Mouse (Mus musculus) neural tube, embryonic 14.5 days (tissue): ENCODE measurements around the gene Abcc2. TPM values are rescaled to one million over a fixed set of nuclear protein-coding genes. Genes with fewer than 3 reads are reported as not detected.

Experiments used
- ATAC-seq: fragments of 200-750 bp; cut with Nextera tagmentation; 2 replicates; pipeline ENCODE4 v1.8.0; 2017; ENCODE audit warnings: low read depth, mild to moderate bottlenecking, moderate TSS enrichment, moderate library complexity
- H3K27ac ChIP-seq: fragments of 300-500 bp; sonication (generic); 2 replicates; pipeline ENCODE4 v1.5.1; 2014; ENCODE audit warnings: low read depth, mild to moderate bottlenecking, control low read depth, low read length, moderate library complexity, mixed read lengths
- H3K27me3 ChIP-seq: fragments of 300-500 bp; sonication (generic); 2 replicates; pipeline ENCODE4 v1.6.1; 2014; ENCODE audit warnings: low read length; ENCODE audit not compliant: control insufficient read depth, insufficient read depth
- H3K36me3 ChIP-seq: fragments of 300-500 bp; sonication (generic); 2 replicates; pipeline ENCODE4 v1.6.1; 2014; ENCODE audit warnings: low read length, mixed read lengths; ENCODE audit not compliant: control insufficient read depth, insufficient read depth
- H3K4me1 ChIP-seq: fragments of 300-500 bp; sonication (generic); 2 replicates; pipeline ENCODE4 v1.6.1; 2014; ENCODE audit warnings: low read length; ENCODE audit not compliant: control insufficient read depth, insufficient read depth
- H3K4me2 ChIP-seq: fragments of 300-500 bp; sonication (generic); 2 replicates; pipeline ENCODE4 v1.6.1; 2014; ENCODE audit warnings: mild to moderate bottlenecking, low read depth, low read length, control low read depth
- H3K4me3 ChIP-seq: fragments of 300-500 bp; sonication (generic); 2 replicates; pipeline ENCODE4 v1.5.1; 2014; ENCODE audit warnings: low read depth, low read length, control low read depth, mixed read lengths
- H3K9ac ChIP-seq: fragments of 300-500 bp; sonication (generic); replicated peaks from 2 replicates; pipeline ENCODE4 v1.6.1; 2014; ENCODE audit warnings: low read depth, mild to moderate bottlenecking, control low read depth, low read length, mixed read lengths
- H3K9me3 ChIP-seq: fragments of 300-500 bp; sonication (generic); 2 replicates; pipeline ENCODE4 v1.6.1; 2016; ENCODE audit warnings: low read length; ENCODE audit not compliant: control insufficient read depth
- WGBS: fragments of 180-500 bp; shearing (Covaris S2); extraction: QIAGEN DNeasy Blood & Tissue Kit; methylation state at CpG from one replicate; pipeline ENCODE4 v1.1.7; 2014; 5-methylcytosine and 5-hydroxymethylcytosine counted together
- polyA plus RNA-seq: library from polyadenylated mRNA; unstranded; fragments of >200 nt; fragmentation: Nextera tagmentation; extraction: Ambion mirVana; gene quantifications from 2 replicates; pipeline ENCODE4 v1.2.1, GENCODE M21; 2014

The Abcc2 gene
- polyA plus RNA-seq, 1 experiment from 2014 or later, result 0.24 TPM

- Histone ChIP-seq H3K36me3 (no peaks in the 10 kb centered on the region), H3K27me3 (no peaks in the 10 kb centered on the region), H3K27ac (no peak overlapping the region), H3K4me3 (no peak overlapping the region), H3K4me2 (no peak overlapping the region), H3K9me3 (no peaks in the 10 kb centered on the region), H3K9ac (no peak overlapping the region), H3K4me1 (peaks cover 9% of the 10 kb centered on the region; the same call in 1 of the 2 replicates)
- no peak for ATAC-seq
- 85% methylated on average over 7 of the region's 7 CpGs for whole genome bisulfite sequencing
Measured at GRCm38 (mm10) chr19:43881615-43882014, 99.6 kb downstream of the Abcc2 start.

DNA sequence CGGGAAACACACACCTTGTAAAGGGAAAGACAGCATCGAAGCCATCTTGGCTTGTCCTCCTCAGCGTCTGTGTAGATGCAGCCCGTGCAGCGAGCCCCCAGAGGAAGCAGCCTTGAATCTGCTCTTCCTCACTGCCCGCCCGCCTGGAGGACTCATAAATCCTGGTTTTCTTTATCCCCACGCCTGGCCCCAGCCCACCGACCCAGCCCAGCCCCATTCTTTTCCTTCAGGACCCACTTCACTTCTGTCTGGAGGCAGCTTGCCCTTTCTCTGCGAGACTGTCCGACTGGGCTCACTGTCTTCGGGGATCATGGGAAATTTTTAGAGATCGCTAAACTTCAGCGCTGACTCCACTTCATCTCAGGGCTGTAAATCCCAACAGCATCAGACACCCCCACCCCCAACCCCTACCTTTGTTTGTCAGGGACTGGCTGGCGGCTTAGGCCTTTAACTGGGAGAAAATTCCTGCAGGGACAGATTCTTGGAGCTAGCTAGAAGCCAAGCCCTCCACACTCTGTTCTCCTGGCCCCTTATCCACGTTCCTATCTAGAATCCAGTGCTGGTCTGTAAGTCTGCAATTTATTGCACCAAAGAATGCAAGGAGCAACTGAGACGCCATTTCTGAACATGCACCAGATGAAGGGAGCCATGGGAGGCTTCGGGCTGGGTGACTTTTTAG, 101.0 kb downstream of the Abcc2 start:
- ATAC-seq, result peak; percentile 76
- Histone ChIP-seq H3K9ac (no peak overlapping the region), H3K36me3 (no peaks in the 10 kb centered on the region), H3K4me1 (peaks cover 9% of the 10 kb centered on the region; the same call in 1 of the 2 replicates), H3K27me3 (no peaks in the 10 kb centered on the region), H3K4me2 (peak overlapping the region; percentile 37), H3K9me3 (no peaks in the 10 kb centered on the region), H3K4me3 (no peak overlapping the region), H3K27ac (peak overlapping the region; percentile 34)
- 7% methylated on average over 18 of the region's 18 CpGs for WGBS

DNA sequence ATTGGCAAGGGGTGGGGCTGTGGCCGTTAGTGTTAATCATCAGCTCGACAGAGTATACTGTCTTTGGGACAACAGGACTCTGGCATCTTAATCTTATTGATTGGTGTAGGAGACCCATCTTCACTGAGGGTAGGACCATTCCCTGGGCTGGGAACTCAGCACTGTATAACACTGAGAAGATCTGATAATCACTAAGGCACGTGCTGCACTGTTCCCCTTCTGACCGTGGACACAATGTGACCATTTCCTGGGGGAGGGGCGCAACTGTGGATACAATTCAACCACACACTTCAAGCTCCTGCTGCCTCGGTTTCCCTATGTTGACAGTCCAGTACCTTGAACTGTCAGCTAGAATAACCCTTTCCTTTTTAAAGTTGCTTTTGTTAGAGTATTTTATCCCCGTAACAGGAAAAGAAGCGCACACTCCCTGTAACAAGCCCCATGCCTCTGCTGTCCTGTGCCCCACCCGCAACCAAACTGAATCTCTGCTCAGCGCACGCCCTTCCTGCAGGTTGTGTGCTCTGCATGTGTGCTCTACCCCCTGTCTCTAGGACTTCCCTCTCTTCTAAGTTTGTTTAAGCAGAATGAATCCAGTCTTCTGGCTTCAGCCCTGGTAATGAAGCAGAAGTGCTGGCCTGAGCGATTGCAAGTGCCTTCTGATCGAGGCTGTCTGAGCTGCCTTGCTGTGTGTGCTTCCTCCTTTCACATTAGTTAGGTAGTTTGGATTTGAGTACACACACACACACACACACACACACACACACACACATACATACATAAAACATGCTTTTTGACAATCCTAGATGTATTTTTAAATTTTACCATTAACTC, 102.9 kb downstream of the Abcc2 start:
- no peak for ATAC-seq
- Histone ChIP-seq H3K27ac (no peak overlapping the region), H3K4me3 (no peak overlapping the region), H3K9me3 (no peaks in the 10 kb centered on the region), H3K36me3 (no peaks in the 10 kb centered on the region), H3K27me3 (no peaks in the 10 kb centered on the region), H3K4me2 (no peak overlapping the region), H3K4me1 (peaks cover 2% of the 10 kb centered on the region; the same call in 1 of the 2 replicates), H3K9ac (no peak overlapping the region)
- 60% methylated on average over 13 of the region's 13 CpGs for WGBS

DNA sequence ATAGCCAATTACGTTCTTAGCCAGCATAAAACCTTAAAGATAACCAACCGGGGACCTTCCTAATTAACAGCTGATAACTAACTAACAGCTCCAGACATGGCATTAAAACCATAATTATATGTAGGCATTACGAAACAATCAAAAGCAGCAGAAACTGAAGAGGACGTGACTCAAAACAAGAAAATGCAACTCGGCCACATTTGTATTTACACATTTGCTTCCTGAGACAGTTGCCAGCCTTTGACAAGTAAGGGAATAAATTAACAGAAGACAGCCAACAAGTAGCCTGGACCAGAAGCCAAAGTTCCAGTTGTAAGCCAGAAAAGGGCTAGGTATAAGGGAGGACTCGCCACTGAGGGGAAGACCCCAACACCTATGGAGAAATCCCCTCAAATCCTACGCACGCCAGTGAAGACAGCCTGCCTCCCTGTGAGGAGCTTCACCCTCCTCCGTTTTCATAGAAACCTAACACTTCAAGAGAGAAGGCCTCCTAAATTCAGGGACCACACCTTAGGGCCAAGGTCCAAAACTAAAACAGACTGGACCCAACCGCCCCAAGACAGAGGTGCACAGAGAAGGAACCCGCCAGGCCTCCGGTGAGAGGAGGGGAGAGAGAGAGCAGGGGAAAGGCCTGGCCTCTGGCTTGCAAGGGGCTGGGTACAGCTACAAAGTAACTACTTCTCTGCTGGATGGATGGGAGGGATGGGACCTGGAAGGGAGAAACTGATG, 104.5 kb downstream of the Abcc2 start:
- 83% methylated on average over 12 of the region's 12 CpGs for WGBS
- no peak overlapping the region for H3K4me3 ChIP-seq
- H3K36me3 ChIP-seq, result no peaks in the 10 kb centered on the region
- H3K27ac ChIP-seq, result no peak overlapping the region
- no peaks in the 10 kb centered on the region for H3K9me3 ChIP-seq
- H3K4me1 ChIP-seq, result no peaks in the 10 kb centered on the region
- no peak overlapping the region for H3K4me2 ChIP-seq
- no peak overlapping the region for H3K9ac ChIP-seq
- no peaks in the 10 kb centered on the region for H3K27me3 ChIP-seq
- ATAC-seq, result no peak

GRCm38 (mm10) chr19:43887242-43887641, 105.2 kb downstream of the Abcc2 start:
- Histone ChIP-seq H3K9ac (no peak overlapping the region), H3K4me3 (no peak overlapping the region), H3K9me3 (no peaks in the 10 kb centered on the region), H3K27me3 (no peaks in the 10 kb centered on the region), H3K27ac (no peak overlapping the region), H3K4me1 (no peaks in the 10 kb centered on the region), H3K4me2 (no peak overlapping the region), H3K36me3 (no peaks in the 10 kb centered on the region)
- 91% methylated on average over 5 of the region's 5 CpGs for WGBS
- no peak for ATAC-seq

DNA sequence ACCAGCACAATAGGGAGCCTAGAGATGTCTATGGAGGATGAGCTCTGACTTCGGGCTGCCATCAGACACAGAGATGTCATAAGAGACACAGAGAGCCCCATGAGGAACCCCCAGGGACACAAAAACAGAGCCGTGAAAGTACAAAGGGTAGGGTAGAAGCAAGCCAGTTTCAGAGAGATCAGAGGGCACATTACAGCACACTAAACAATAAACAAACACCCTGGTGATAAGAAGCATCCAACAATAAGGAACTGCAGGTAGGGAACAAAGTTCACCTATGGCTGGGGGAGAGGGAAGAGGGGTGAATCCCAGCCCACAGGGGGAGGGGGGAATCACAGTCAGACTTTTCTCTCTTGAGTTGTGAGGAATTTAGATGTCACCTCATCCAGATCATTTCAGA, 105.7 kb downstream of the Abcc2 start:
- H3K27ac ChIP-seq, result no peak overlapping the region
- WGBS, result 62% methylated on average over 2 of the region's 2 CpGs
- H3K9me3 ChIP-seq, result no peaks in the 10 kb centered on the region
- H3K9ac ChIP-seq, result no peak overlapping the region
- no peak overlapping the region for H3K4me3 ChIP-seq
- no peak overlapping the region for H3K4me2 ChIP-seq
- H3K27me3 ChIP-seq, result no peaks in the 10 kb centered on the region
- no peaks in the 10 kb centered on the region for H3K4me1 ChIP-seq
- H3K36me3 ChIP-seq, result no peaks in the 10 kb centered on the region
- ATAC-seq, result no peak

Other genes starting within 250 kb of the Abcc2 start
- gene Nkx2-3, start 169.9 kb upstream of the Abcc2 start, polyA plus RNA-seq, result not detected in 2 replicates
- 14.1 and 15.5 TPM in 2 replicates for gene Slc25a28, start 107.3 kb upstream of the Abcc2 start, polyA plus RNA-seq
- 13.7 and 14.5 TPM in 2 replicates for gene Entpd7, start 92.5 kb upstream of the Abcc2 start, polyA plus RNA-seq
- 6.5 and 7.0 TPM in 2 replicates for gene Cutc, start 29.2 kb upstream of the Abcc2 start, polyA plus RNA-seq
- 11.6 and 12.0 TPM in 2 replicates for gene Cox15, start 29.2 kb upstream of the Abcc2 start, polyA plus RNA-seq
- gene Dnmbp, start 158.0 kb downstream of the Abcc2 start, polyA plus RNA-seq, result 8.4 and 9.9 TPM in 2 replicates
- 0.32 TPM in 1 of 2 replicates, not detected in the other for gene Cpn1, start 204.4 kb downstream of the Abcc2 start, polyA plus RNA-seq
- gene Cyp2c23, start 247.0 kb downstream of the Abcc2 start, polyA plus RNA-seq, result not detected in 2 replicates